Mouse (Mus musculus): Measurements from ENCODE around the gene Fam25c.

DNA sequence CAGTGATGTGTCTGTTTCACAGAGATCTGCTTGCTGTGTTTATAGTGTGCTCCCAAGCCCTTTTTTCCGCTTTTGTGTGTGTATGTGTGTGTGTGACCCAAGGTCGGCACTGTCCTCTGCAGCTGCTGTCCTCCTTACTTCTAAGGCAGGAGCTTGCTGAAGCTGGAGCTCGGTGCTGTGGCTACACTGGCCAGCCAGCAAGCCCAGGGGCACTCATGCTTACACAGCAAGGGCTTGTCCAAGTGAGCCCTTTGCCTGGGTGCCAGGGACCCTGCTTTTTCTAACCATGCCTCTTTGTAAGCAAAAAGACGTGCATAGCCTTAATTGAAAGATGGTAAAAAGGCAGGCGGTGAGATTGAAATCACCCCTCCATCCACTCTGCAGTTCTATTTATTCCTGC lies 22.8 kb downstream of the Fam25c start:
- TF ChIP-seq CTCF (IDR thresholded peaks at IDR 0.05; ENCODE audit: borderline replicate concordance, extremely low read depth, insufficient read depth, insufficient read length) (no peak), POLR2A (IDR thresholded peaks at IDR 0.05; ENCODE audit: borderline replicate concordance, extremely low read depth, insufficient read depth, insufficient read length, poor library complexity, severe bottlenecking) (no peak)
